Mouse (Mus musculus): Measurements from ENCODE around the gene Ubc. TPM values are rescaled to one million over a fixed set of nuclear protein-coding genes. Genes with fewer than 3 reads are reported as not detected.
"Not testable (repeated sequence)": the region's sequence is repeated elsewhere in the genome, so short reads cannot be mapped to it uniquely, and the experiment has no call there.

The Ubc gene
- polyA plus RNA-seq (2012; ENCODE audit: insufficient read depth, low replicate concordance), result 71.3 and 127 TPM in 2 replicates

GRCm38 (mm10) chr5:125389579-125390441 is at the start of gene Ubc:
TSS of gene Ubc (minus strand) at chr5:125390202.
- no peak for TF ChIP-seq FLI1 (IDR thresholded peaks at IDR 0.05; ENCODE audit: low read length)
- no peak for TF ChIP-seq GATA1 (IDR thresholded peaks at IDR 0.05; ENCODE audit: borderline replicate concordance, low read length)
- H3K4me1 ChIP-seq, result peaks cover 49% of the 10 kb centered on the region
- H3K4me3 ChIP-seq (replicated peaks), result peak within 1 kb of the TSS; percentile 96
- H3K27me3 ChIP-seq (replicated peaks), result no peaks in the 10 kb centered on the region
- H3K36me3 ChIP-seq (replicated peaks; ENCODE audit: low read length), result peaks cover 24% of the 10 kb centered on the region
- H3K9me3 ChIP-seq, result no peaks in the 10 kb centered on the region

- H3K9me3 ChIP-seq; H3K27me3 ChIP-seq (replicated peaks): not testable (repeated sequence)
- Histone ChIP-seq H3K4me3 (replicated peaks) (peak overlapping the region; percentile 98), H3K4me1 (peaks cover 50% of the 10 kb centered on the region), H3K36me3 (replicated peaks; ENCODE audit: low read length) (peaks cover 24% of the 10 kb centered on the region)
Observed at GRCm38 (mm10) chr5:125434347-125434746, 44.3 kb upstream of the Ubc start.

- no peaks in the 10 kb centered on the region for H3K9me3 ChIP-seq
- TF ChIP-seq GATA1 (IDR thresholded peaks at IDR 0.05; ENCODE audit: borderline replicate concordance, low read length) (no peak), FLI1 (IDR thresholded peaks at IDR 0.05; ENCODE audit: low read length) (no peak)
- peaks cover 48% of the 10 kb centered on the region for H3K4me1 ChIP-seq
- peak within 1 kb of the TSS; percentile 98 for H3K4me3 ChIP-seq (replicated peaks)
- H3K27me3 ChIP-seq (replicated peaks), result no peaks in the 10 kb centered on the region
- peaks cover 28% of the 10 kb centered on the region for H3K36me3 ChIP-seq (replicated peaks; ENCODE audit: low read length)
Observed at GRCm38 (mm10) chr5:125433793-125434337, 43.9 kb upstream of the Ubc start, which contains the start of gene Dhx37. TSS of gene Dhx37 (minus strand) at chr5:125434121.

GRCm38 (mm10) chr5:125432324-125432723 is 42.3 kb upstream of the Ubc start:
- Histone ChIP-seq H3K4me3 (replicated peaks) (peak overlapping the region; percentile 9), H3K36me3 (replicated peaks; ENCODE audit: low read length) (peaks cover 44% of the 10 kb centered on the region), H3K4me1 (peaks cover 47% of the 10 kb centered on the region)
- not testable (repeated sequence) for H3K9me3 ChIP-seq; H3K27me3 ChIP-seq (replicated peaks)

- peaks cover 100% of the 10 kb centered on the region for H3K36me3 ChIP-seq (replicated peaks; ENCODE audit: low read length)
- no peaks in the 10 kb centered on the region for H3K9me3 ChIP-seq
- TF ChIP-seq GATA1 (IDR thresholded peaks at IDR 0.05; ENCODE audit: borderline replicate concordance, low read length) (no peak), FLI1 (IDR thresholded peaks at IDR 0.05; ENCODE audit: low read length) (no peak)
- no peaks in the 10 kb centered on the region for H3K27me3 ChIP-seq (replicated peaks)
- H3K4me1 ChIP-seq, result peaks cover 23% of the 10 kb centered on the region
- H3K4me3 ChIP-seq (replicated peaks), result no peak overlapping the region
Observed at GRCm38 (mm10) chr5:125426343-125426742, 36.3 kb upstream of the Ubc start.

GRCm38 (mm10) chr5:125425698-125426276 is 35.8 kb upstream of the Ubc start:
- TF ChIP-seq GATA1 (IDR thresholded peaks at IDR 0.05; ENCODE audit: borderline replicate concordance, low read length), result no peak
- Histone ChIP-seq H3K36me3 (replicated peaks; ENCODE audit: low read length) (peaks cover 100% of the 10 kb centered on the region), H3K27me3 (replicated peaks) (no peaks in the 10 kb centered on the region), H3K4me3 (replicated peaks) (no peak overlapping the region), H3K9me3 (no peaks in the 10 kb centered on the region), H3K4me1 (peaks cover 19% of the 10 kb centered on the region)

- Histone ChIP-seq H3K27me3 (replicated peaks) (no peaks in the 10 kb centered on the region), H3K9me3 (no peaks in the 10 kb centered on the region), H3K4me3 (replicated peaks) (no peak overlapping the region), H3K36me3 (replicated peaks; ENCODE audit: low read length) (peaks cover 99% of the 10 kb centered on the region), H3K4me1 (peaks cover 8% of the 10 kb centered on the region; the same call in 1 of the 2 replicates)
- TF ChIP-seq FLI1 (IDR thresholded peaks at IDR 0.05; ENCODE audit: low read length) (no peak), GATA1 (IDR thresholded peaks at IDR 0.05; ENCODE audit: borderline replicate concordance, low read length) (no peak)
Observed at GRCm38 (mm10) chr5:125419124-125419523, 29.1 kb upstream of the Ubc start.

- Histone ChIP-seq H3K9me3 (no peaks in the 10 kb centered on the region), H3K4me3 (replicated peaks) (no peak overlapping the region), H3K36me3 (replicated peaks; ENCODE audit: low read length) (peaks cover 99% of the 10 kb centered on the region), H3K4me1 (peaks cover 8% of the 10 kb centered on the region; the same call in 1 of the 2 replicates), H3K27me3 (replicated peaks) (no peaks in the 10 kb centered on the region)
- TF ChIP-seq FLI1 (IDR thresholded peaks at IDR 0.05; ENCODE audit: low read length), result no peak
- TF ChIP-seq GATA1 (IDR thresholded peaks at IDR 0.05; ENCODE audit: borderline replicate concordance, low read length), result no peak
Observed at GRCm38 (mm10) chr5:125418636-125419035, 28.6 kb upstream of the Ubc start.

- H3K9me3 ChIP-seq, result no peaks in the 10 kb centered on the region
- peaks cover 82% of the 10 kb centered on the region for H3K36me3 ChIP-seq (replicated peaks; ENCODE audit: low read length)
- no peaks in the 10 kb centered on the region for H3K27me3 ChIP-seq (replicated peaks)
- H3K4me1 ChIP-seq, result peaks cover 12% of the 10 kb centered on the region
- H3K4me3 ChIP-seq (replicated peaks), result peak overlapping the region; percentile 29
- TF ChIP-seq GATA1 (IDR thresholded peaks at IDR 0.05; ENCODE audit: borderline replicate concordance, low read length), result no peak
- no peak for TF ChIP-seq FLI1 (IDR thresholded peaks at IDR 0.05; ENCODE audit: low read length)
Observed at GRCm38 (mm10) chr5:125416183-125416582, 26.2 kb upstream of the Ubc start.

- no peaks in the 10 kb centered on the region for H3K27me3 ChIP-seq (replicated peaks)
Observed at GRCm38 (mm10) chr5:125413763-125414162, 23.8 kb upstream of the Ubc start.

GRCm38 (mm10) chr5:125412536-125412935 is 22.5 kb upstream of the Ubc start:
- Histone ChIP-seq H3K36me3 (replicated peaks; ENCODE audit: low read length) (peaks cover 45% of the 10 kb centered on the region), H3K4me1 (peaks cover 42% of the 10 kb centered on the region)
- H3K27me3 ChIP-seq (replicated peaks); H3K4me3 ChIP-seq (replicated peaks); H3K9me3 ChIP-seq: not testable (repeated sequence)

More at GRCm38 (mm10) chr5:125413763-125414162, 23.8 kb upstream of the Ubc start:
- Histone ChIP-seq H3K4me3 (replicated peaks) (no peak overlapping the region), H3K4me1 (peaks cover 30% of the 10 kb centered on the region), H3K9me3 (no peaks in the 10 kb centered on the region), H3K36me3 (replicated peaks; ENCODE audit: low read length) (peaks cover 58% of the 10 kb centered on the region)
- no peak for TF ChIP-seq GATA1 (IDR thresholded peaks at IDR 0.05; ENCODE audit: borderline replicate concordance, low read length)
- no peak for TF ChIP-seq FLI1 (IDR thresholded peaks at IDR 0.05; ENCODE audit: low read length)

All from megakaryocyte, embryonic 14.5 days (primary cell).